Comparison of ENCODE assay signal across 19 mouse cellular contexts in the genomic region with DNA sequence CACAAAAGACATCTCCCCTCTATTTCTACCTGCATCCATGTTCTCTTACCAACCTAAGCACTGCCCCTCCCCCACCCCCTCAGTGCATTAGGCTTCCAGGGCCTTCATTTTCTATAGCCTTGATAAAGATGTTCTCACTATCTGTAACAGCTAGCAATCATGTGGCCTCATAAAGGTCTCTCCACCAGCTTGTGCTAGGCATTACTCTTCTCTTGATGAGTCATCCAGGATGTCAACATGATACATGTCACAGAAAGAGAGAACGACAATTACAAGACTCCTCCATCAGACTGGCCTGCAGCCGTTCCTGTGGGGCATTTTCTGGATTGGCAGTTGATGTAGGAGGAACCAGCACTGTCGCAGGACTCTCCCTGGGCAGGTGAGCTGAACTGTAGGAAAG. TPM values are rescaled to one million over a fixed set of nuclear protein-coding genes. Genes with fewer than 3 reads are reported as not detected.
A peak's percentile ranks its signal among the peaks of the same experiment; 100 is the strongest.
DNase-seq lines count a peak whose midpoint lies in the region; ATAC-seq lines count a peak whose summit lies in the region.
"Had no signal": no experiment of that assay in that cellular context is flagged by ENCODE, and none has a peak within 500 bp of the region (broad histone marks: within the 10 kb centered on the region; RNA-seq: fewer than 3 reads in every experiment).

No protein-coding gene starts in this region.

- ATAC-seq in CD4-positive, CD25-positive, alpha-beta regulatory T cell, adult 4 months = peak; percentile 99
- peak; percentile 97 for ATAC-seq in inflammation-experienced regulatory T-cells, adult 6 months
- ATAC-seq: forebrain, embryonic 15.5 days had no signal

- peak; percentile 6 for DNase-seq in adrenal gland, postnatal 14 days
- no peak for DNase-seq in adrenal gland, adult 18-20 months (ENCODE audit: low spot score in 2 of 2)
- peak; percentile 41 for DNase-seq in 416B (ENCODE audit: low read depth)
- DNase-seq in kidney, postnatal 4 days = no peak
- DNase-seq in testis, postnatal 10 days (ENCODE audit: low spot score) = no peak
- DNase-seq: adrenal gland, postnatal 36 days; B cell, adult 2 months; cerebellum, adult 11 months; cerebellum, adult 8-10 months; cerebellum, postnatal 14 days; gastrocnemius, postnatal 36 days; heart, adult 18-20 months; heart, postnatal 10 days; kidney, adult 18-20 months had no signal

RNA-seq across cellular contexts. Expression of a gene that starts 30.3 kb away (rescaled TPM):
- 4.3 and 4.8 TPM in 2 replicates for total RNA-seq in adrenal gland, postnatal 14 days (2021)
- 1 to 10 TPM; 4.6 to 6.3 TPM for total RNA-seq in adrenal gland, adult 18-20 months (2021)
- 1 to 10 TPM; 8.2 to 9.6 TPM for polyA plus RNA-seq in CD4-positive, CD25-positive, alpha-beta regulatory T cell, adult 4 months (2017; shearing (Covaris generic))
- polyA plus RNA-seq in inflammation-experienced regulatory T-cells, adult 6 months (2017; shearing (Covaris generic)) = 10 to 100 TPM in 2 of 3 experiments, 1 to 10 TPM in 1; 9.9 to 15.3 (median 11.0) TPM
- total RNA-seq: common myeloid progenitor, adult 5-6 weeks; G1E had no signal
- polyA plus RNA-seq: G1E had no signal

Comparison
In these comparisons a context has a peak if more than half of its experiments do, and no peak if none do; other contexts are left out.
1. DNase-seq: peak in adrenal gland, postnatal 14 days (single experiment) and 416B (single experiment); none in adrenal gland, adult 18-20 months (0 of 2), kidney, postnatal 4 days (0 of 2) and testis, postnatal 10 days (single experiment).